In the genomic region with DNA sequence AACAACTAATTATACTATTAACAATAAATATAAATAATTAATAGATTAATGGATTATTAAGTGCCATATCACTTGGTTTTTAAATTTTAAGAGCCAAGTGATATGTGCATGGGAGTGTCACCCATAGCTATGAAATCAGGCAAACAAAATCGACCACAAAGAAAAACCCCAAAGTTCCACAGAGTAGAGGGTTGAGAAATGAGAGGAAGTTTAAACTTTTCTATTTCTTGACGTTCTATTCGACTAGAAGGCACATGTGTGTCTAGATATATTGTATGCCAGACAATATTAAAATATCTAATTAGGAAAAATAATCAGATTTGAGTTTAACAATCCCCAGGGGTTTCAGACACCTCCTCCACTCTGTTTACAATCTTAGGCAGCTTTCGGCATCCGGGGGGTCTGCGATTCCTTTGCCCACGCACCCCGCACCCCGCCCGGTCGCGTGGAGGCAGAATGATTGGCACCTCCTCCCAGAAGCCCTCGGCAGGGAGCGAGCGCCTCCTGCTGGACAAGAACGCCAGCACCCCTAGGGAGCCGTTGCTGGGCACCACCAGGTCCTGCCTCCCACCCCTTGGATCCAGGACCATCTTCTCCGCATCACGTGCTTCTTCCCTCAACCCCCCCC, we compare ENCODE assay signal across 8 mouse cellular contexts. TPM values are rescaled to one million over a fixed set of nuclear protein-coding genes. Genes with fewer than 3 reads are reported as not detected.
DNase-seq lines count a peak whose midpoint lies in the region; ATAC-seq and TF ChIP-seq lines count a peak whose summit lies in the region.

No protein-coding gene starts in this region.

- peak overlapping the region; percentile 61 for H3K4me2 ChIP-seq in heart, embryonic 13.5 days
- H3K4me2 ChIP-seq in kidney, postnatal 0 days (ENCODE audit: low read length) = peak overlapping the region; percentile 45
- peak overlapping the region; percentile 50 for H3K4me2 ChIP-seq in liver, embryonic 13.5 days
- peak overlapping the region; percentile 31; the same call in 1 of the 2 replicates for H3K4me2 ChIP-seq in stomach, postnatal 0 days (replicated peaks; ENCODE audit: low read depth)

- peak overlapping the region; percentile 61 for H3K9ac ChIP-seq in heart, embryonic 13.5 days
- H3K9ac ChIP-seq in kidney, postnatal 0 days (ENCODE audit: low read depth, low read length) = no peak overlapping the region
- H3K9ac ChIP-seq in liver, embryonic 13.5 days = no peak overlapping the region
- H3K9ac ChIP-seq in stomach, postnatal 0 days (ENCODE audit: low read length) = no peak overlapping the region

- 0 out of 2 replicates have a peak, but pooled peaks cover 4% of the 10 kb centered on the region for H3K9me3 ChIP-seq in heart, embryonic 13.5 days
- H3K9me3 ChIP-seq in kidney, postnatal 0 days (replicated peaks; ENCODE audit: low read length) = no peaks in the 10 kb centered on the region
- no peaks in the 10 kb centered on the region for H3K9me3 ChIP-seq in liver, embryonic 13.5 days (replicated peaks)
- H3K9me3 ChIP-seq in stomach, postnatal 0 days (ENCODE audit: control insufficient read depth, low read length) = no peaks in the 10 kb centered on the region

- peak; percentile 58; the same call in 1 of the 2 replicates for ATAC-seq in erythroblast, adult 5-6 weeks (replicated peaks; ENCODE audit: low FRiP score, poor library complexity, severe bottlenecking)
- ATAC-seq in heart, embryonic 13.5 days (ENCODE audit: extremely low read depth, insufficient number of reproducible peaks, low FRiP score, low TSS enrichment) = no peak
- ATAC-seq in kidney, postnatal 0 days (replicated peaks; ENCODE audit: low FRiP score, low read depth) = 0 out of 2 replicates have a peak, but pooled peaks have one; percentile 49
- 0 out of 2 replicates have a peak, but pooled peaks have one; percentile 58 for ATAC-seq in liver, embryonic 13.5 days (ENCODE audit: low read depth)
- ATAC-seq in stomach, postnatal 0 days (ENCODE audit: low FRiP score, low TSS enrichment) = peak; percentile 68

- H3K36me3 ChIP-seq in heart, embryonic 13.5 days = no peaks in the 10 kb centered on the region
- no peaks in the 10 kb centered on the region for H3K36me3 ChIP-seq in kidney, postnatal 0 days (ENCODE audit: insufficient read depth, low read length)
- no peaks in the 10 kb centered on the region for H3K36me3 ChIP-seq in liver, embryonic 13.5 days
- no peaks in the 10 kb centered on the region for H3K36me3 ChIP-seq in stomach, postnatal 0 days (ENCODE audit: control insufficient read depth, insufficient read depth, low read length)

- H3K4me1 ChIP-seq in bone marrow, adult 2 months (ENCODE audit: control insufficient read depth, insufficient read depth, low read length) = peaks cover 9% of the 10 kb centered on the region
- H3K4me1 ChIP-seq in heart, embryonic 13.5 days = peaks cover 48% of the 10 kb centered on the region
- H3K4me1 ChIP-seq in kidney, postnatal 0 days (replicated peaks; ENCODE audit: insufficient read depth, low read length) = no peaks in the 10 kb centered on the region
- peaks cover 11% of the 10 kb centered on the region; the same call in 1 of the 2 replicates for H3K4me1 ChIP-seq in liver, embryonic 13.5 days (replicated peaks)
- H3K4me1 ChIP-seq in stomach, postnatal 0 days (replicated peaks; ENCODE audit: control insufficient read depth, insufficient read depth) = no peaks in the 10 kb centered on the region

- TF ChIP-seq CTCF in bone marrow, adult 2 months (IDR thresholded peaks at IDR 0.05; ENCODE audit: control insufficient read depth, insufficient read depth, low read length) = peak; percentile 95
- peak; percentile 94 for TF ChIP-seq CTCF in kidney, postnatal 0 days (IDR thresholded peaks at IDR 0.05; ENCODE audit: low read depth)
- peak; percentile 96 for TF ChIP-seq CTCF in stomach, postnatal 0 days (IDR thresholded peaks at IDR 0.05; ENCODE audit: low read depth)

- TF ChIP-seq EP300 in stomach, postnatal 0 days (optimal IDR thresholded peaks at IDR 0.05) = no peak

- H3K27me3 ChIP-seq in heart, embryonic 13.5 days (replicated peaks) = no peaks in the 10 kb centered on the region
- H3K27me3 ChIP-seq in kidney, postnatal 0 days (ENCODE audit: insufficient read depth, low read length) = no peaks in the 10 kb centered on the region
- H3K27me3 ChIP-seq in liver, embryonic 13.5 days = no peaks in the 10 kb centered on the region
- no peaks in the 10 kb centered on the region for H3K27me3 ChIP-seq in stomach, postnatal 0 days (ENCODE audit: control insufficient read depth, insufficient read depth, low read length)

- under 1% methylated on average over 19 of the region's 19 CpGs for WGBS in bone marrow, adult 2 months
- WGBS in heart, embryonic 13.5 days = 4% methylated on average over 19 of the region's 19 CpGs
- WGBS in kidney, postnatal 0 days = 5% methylated on average over 19 of the region's 19 CpGs
- WGBS in liver, embryonic 13.5 days (ENCODE audit: insufficient replicate concordance) = under 1% methylated on average over 19 of the region's 19 CpGs
- 3% methylated on average over 19 of the region's 19 CpGs for WGBS in stomach, postnatal 0 days

- TF ChIP-seq POLR2A in bone marrow, adult 2 months (IDR thresholded peaks at IDR 0.05; ENCODE audit: borderline replicate concordance, control insufficient read depth, low read depth, low read length) = peak; percentile 50; the same call in 1 of the 2 replicates

- H3K4me3 ChIP-seq in bone marrow, adult 2 months (replicated peaks; ENCODE audit: control insufficient read depth, low read depth, low read length) = peak overlapping the region; percentile 8
- H3K4me3 ChIP-seq in heart, embryonic 13.5 days = peak overlapping the region; percentile 33; the same call in 1 of the 2 replicates
- no peak overlapping the region for H3K4me3 ChIP-seq in kidney, postnatal 0 days (replicated peaks; ENCODE audit: low read depth, low read length)
- H3K4me3 ChIP-seq in liver, embryonic 13.5 days (replicated peaks) = no peak overlapping the region
- H3K4me3 ChIP-seq in stomach, postnatal 0 days (ENCODE audit: low read depth, low read length) = no peak overlapping the region

- no peak overlapping the region for H3K27ac ChIP-seq in bone marrow, adult 2 months (ENCODE audit: control insufficient read depth, insufficient read depth, low read depth, low read length, poor library complexity)
- peak overlapping the region; percentile 54; the same call in 1 of the 2 replicates for H3K27ac ChIP-seq in heart, embryonic 13.5 days (replicated peaks)
- H3K27ac ChIP-seq in kidney, postnatal 0 days = no peak overlapping the region
- no peak overlapping the region for H3K27ac ChIP-seq in liver, embryonic 13.5 days
- H3K27ac ChIP-seq in stomach, postnatal 0 days (replicated peaks) = no peak overlapping the region

- DNase-seq in CD4-positive helper T cell, adult 2 months (ENCODE audit: low read depth, low spot score) = peak; percentile 81
- DNase-seq in kidney, postnatal 0 days (ENCODE audit: low spot score) = peak; percentile 76
- DNase-seq in liver, embryonic 13.5 days = peak; percentile 55
- peak; percentile 86 for DNase-seq in neural tube, embryonic 10.5 days (ENCODE audit: extremely low spot score, low spot score)
- peak; percentile 85 for DNase-seq in stomach, postnatal 0 days (ENCODE audit: low spot score)

RNA-seq across cellular contexts. Expression of a gene that starts 0.8 kb away (rescaled TPM):
- not detected in 2 replicates for polyA plus RNA-seq in bone marrow, adult 2 months (2011; ENCODE audit: insufficient read depth, insufficient read length, low replicate concordance, missing spikeins)
- not detected in 2 replicates for total RNA-seq in erythroblast, adult 5-6 weeks (2015; ENCODE audit: low replicate concordance)
- total RNA-seq in erythroblast, adult 5-6 weeks (2017; ENCODE audit: low replicate concordance) = not detected in 2 replicates
- 0.19 and 0.34 TPM in 2 replicates for polyA plus RNA-seq in heart, embryonic 13.5 days (2015; fragmentation: Nextera tagmentation; extraction: Ambion mirVana)
- not detected in 2 replicates for polyA plus RNA-seq in kidney, postnatal 0 days (2015; fragmentation: Nextera tagmentation; extraction: Ambion mirVana)
- polyA plus RNA-seq in liver, embryonic 13.5 days (2015; fragmentation: Nextera tagmentation; extraction: Ambion mirVana) = not detected in 2 replicates
- not detected in 2 replicates for polyA plus RNA-seq in stomach, postnatal 0 days (2015; fragmentation: Nextera tagmentation; extraction: Ambion mirVana)

RNA-seq across cellular contexts. Expression of a gene that starts 56.4 kb away (rescaled TPM):
- polyA plus RNA-seq in bone marrow, adult 2 months (2011; ENCODE audit: insufficient read depth, insufficient read length, low replicate concordance, missing spikeins) = not detected in 2 replicates
- not detected in 2 replicates for total RNA-seq in erythroblast, adult 5-6 weeks (2015; ENCODE audit: low replicate concordance)
- not detected in 2 replicates for total RNA-seq in erythroblast, adult 5-6 weeks (2017; ENCODE audit: low replicate concordance)
- 1.4 and 1.6 TPM in 2 replicates for polyA plus RNA-seq in heart, embryonic 13.5 days (2015; fragmentation: Nextera tagmentation; extraction: Ambion mirVana)
- polyA plus RNA-seq in kidney, postnatal 0 days (2015; fragmentation: Nextera tagmentation; extraction: Ambion mirVana) = 0.78 and 1.8 TPM in 2 replicates
- 0.03 and 0.27 TPM in 2 replicates for polyA plus RNA-seq in liver, embryonic 13.5 days (2015; fragmentation: Nextera tagmentation; extraction: Ambion mirVana)
- 0.49 and 0.83 TPM in 2 replicates for polyA plus RNA-seq in stomach, postnatal 0 days (2015; fragmentation: Nextera tagmentation; extraction: Ambion mirVana)

Comparison
In these comparisons a context has a peak if more than half of its experiments do, and no peak if none do; other contexts are left out.
1. H3K4me3 ChIP-seq: peak in bone marrow, adult 2 months (single experiment) and heart, embryonic 13.5 days (single experiment); none in kidney, postnatal 0 days (single experiment), liver, embryonic 13.5 days (single experiment) and stomach, postnatal 0 days (single experiment).
2. Peak in every context shown above with its lines, with median percentiles within 50 percentile points of each other: DNase-seq, CTCF ChIP-seq and H3K4me2 ChIP-seq.